7 mouse cellular contexts compared by ENCODE assay signal in the genomic region with DNA sequence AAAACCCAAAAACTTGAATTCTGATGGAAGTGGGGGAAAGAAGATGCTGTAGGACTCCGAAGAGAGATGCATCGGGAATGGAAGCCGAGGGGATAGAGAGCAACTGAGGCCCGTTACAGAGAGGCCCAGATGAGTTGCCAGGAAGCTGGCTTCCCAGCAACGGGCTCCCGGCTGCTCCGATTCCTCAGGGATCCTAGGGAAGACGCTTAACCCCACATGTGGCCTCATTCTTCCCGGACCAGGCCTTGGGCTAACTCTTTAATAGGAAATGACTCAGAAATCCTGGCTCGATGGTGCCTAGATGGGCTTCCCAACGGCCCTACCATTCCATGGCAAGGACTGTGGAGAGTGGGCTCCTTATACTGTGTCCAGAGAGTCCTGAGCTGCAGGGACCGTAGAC. TPM values are rescaled to one million over a fixed set of nuclear protein-coding genes. Genes with fewer than 3 reads are reported as not detected.
DNase-seq lines count a peak whose midpoint lies in the region; ATAC-seq and TF ChIP-seq lines count a peak whose summit lies in the region.

No protein-coding gene starts in this region.

- H3K9ac ChIP-seq in CH12.LX (ENCODE audit: insufficient read depth, low read depth), result peak overlapping the region; percentile 77
- peak overlapping the region; percentile 57 for H3K9ac ChIP-seq in forebrain, embryonic 13.5 days
- H3K9ac ChIP-seq in limb, embryonic 13.5 days, result peak overlapping the region; percentile 74
- peak overlapping the region; percentile 50; the same call in 1 of the 2 replicates for H3K9ac ChIP-seq in stomach, embryonic 14.5 days (replicated peaks; ENCODE audit: low read depth, low read length)

- dilution Hi-C loops in CH12.LX (cut with MboI; ENCODE audit: extremely low pct_ligation_motif_present, extremely low pct_unique_long_range_greater_than_20kb, low sequenced_read_pairs), result no loop called here

- TF ChIP-seq RAD21 in CH12.LX (IDR thresholded peaks at IDR 0.05; ENCODE audit: low read depth, low read length), result no peak

- TF ChIP-seq CTCF in CH12.LX (conservative IDR thresholded peaks at IDR 0.05 in 1 of 2, IDR thresholded peaks at IDR 0.05 in 1 of 2; ENCODE audit: low read depth in 2 of 2, low read length in 2 of 2), result no peak

- no peak overlapping the region for H3K27ac ChIP-seq in CH12.LX (ENCODE audit: insufficient read depth, low read depth)
- H3K27ac ChIP-seq in forebrain, embryonic 13.5 days, result no peak overlapping the region
- peak overlapping the region; percentile 61; the same call in 1 of the 2 replicates for H3K27ac ChIP-seq in limb, embryonic 13.5 days
- H3K27ac ChIP-seq in stomach, embryonic 14.5 days (ENCODE audit: low read length), result peak overlapping the region; percentile 45

- H3K79me2 ChIP-seq in CH12.LX (replicated peaks; ENCODE audit: control insufficient read depth, extremely low read depth, insufficient read depth, poor library complexity, severe bottlenecking), result peaks cover 5% of the 10 kb centered on the region; the same call in 1 of the 2 replicates

- in situ Hi-C loops in CH12.LX (cut with MboI; ENCODE audit: low pct_ligation_motif_present, low pct_unique_long_range_greater_than_20kb, low sequenced_read_pairs), result loop anchor here (5.0 kb wide), 1 partner anchor 35 kb away; the partner anchor contains the start of gene Cdsn

- H3K27me3 ChIP-seq in CH12.LX (replicated peaks), result no peaks in the 10 kb centered on the region
- H3K27me3 ChIP-seq in forebrain, embryonic 13.5 days, result no peaks in the 10 kb centered on the region
- H3K27me3 ChIP-seq in limb, embryonic 13.5 days, result no peaks in the 10 kb centered on the region
- H3K27me3 ChIP-seq in stomach, embryonic 14.5 days (ENCODE audit: control insufficient read depth, insufficient read depth, low read length), result no peaks in the 10 kb centered on the region

- no peak for TF ChIP-seq POLR2A in CH12.LX (IDR thresholded peaks at IDR 0.05; ENCODE audit: low read depth, low read length)

- intact Hi-C loops in left cerebral cortex, postnatal 25 days (cut with DNase I), result loop anchor here (2.0 kb wide), 1 partner anchor 17 kb away; no protein-coding TSS in a partner anchor

- peak overlapping the region; percentile 72 for H3K4me2 ChIP-seq in CH12.LX (ENCODE audit: insufficient read depth, low read depth, poor library complexity, severe bottlenecking)
- H3K4me2 ChIP-seq in forebrain, embryonic 13.5 days, result peak overlapping the region; percentile 72
- H3K4me2 ChIP-seq in limb, embryonic 13.5 days (replicated peaks), result peak overlapping the region; percentile 87
- H3K4me2 ChIP-seq in stomach, embryonic 14.5 days (replicated peaks; ENCODE audit: low read depth, low read length), result peak overlapping the region; percentile 72

- ATAC-seq in forebrain, embryonic 13.5 days, result no peak
- ATAC-seq in limb, embryonic 13.5 days (ENCODE audit: low FRiP score, low read depth), result no peak
- no peak for ATAC-seq in stomach, embryonic 14.5 days (ENCODE audit: insufficient number of reproducible peaks, insufficient read depth, low FRiP score, low read depth)

- DNase-seq in 3T3-L1 (ENCODE audit: low read depth, low spot score) (peak; percentile 78), CH12.LX (ENCODE audit: extremely low read depth) (no peak)
- no peak for DNase-seq in left cerebral cortex, postnatal 25 days (ENCODE audit: low spot score in 2 of 2)
- no peak for DNase-seq in cerebellum, postnatal 25 days

- H3K36me3 ChIP-seq in CH12.LX (replicated peaks in 1 of 2; ENCODE audit: control insufficient read depth in 1 of 2, insufficient read depth in 1 of 2, low read length in 1 of 2), result peaks cover 11 to 51% of the 10 kb centered on the region in 2 experiments
- peaks cover 14% of the 10 kb centered on the region; the same call in 1 of the 2 replicates for H3K36me3 ChIP-seq in forebrain, embryonic 13.5 days (ENCODE audit: poor library complexity, severe bottlenecking)
- peaks cover 28% of the 10 kb centered on the region for H3K36me3 ChIP-seq in limb, embryonic 13.5 days
- H3K36me3 ChIP-seq in stomach, embryonic 14.5 days (ENCODE audit: control insufficient read depth, insufficient read depth, low read length), result no peaks in the 10 kb centered on the region; the same call in 1 of the 2 replicates

- 8% methylated on average over 12 of the region's 12 CpGs for WGBS in forebrain, embryonic 13.5 days
- 8% methylated on average over 12 of the region's 12 CpGs for WGBS in limb, embryonic 13.5 days
- WGBS in stomach, embryonic 14.5 days, result 6% methylated on average over 12 of the region's 12 CpGs

- H3K4me3 ChIP-seq in CH12.LX (replicated peaks in 1 of 3; ENCODE audit: low read depth in 2 of 3, low read length in 2 of 3, poor library complexity in 1 of 3), result peak overlapping the region; percentile 67 to 72 (median 69)
- peak overlapping the region; percentile 59 for H3K4me3 ChIP-seq in forebrain, embryonic 13.5 days
- H3K4me3 ChIP-seq in limb, embryonic 13.5 days, result peak overlapping the region; percentile 63
- peak overlapping the region; percentile 45 for H3K4me3 ChIP-seq in stomach, embryonic 14.5 days (ENCODE audit: low read depth, low read length)

- TF ChIP-seq EP300 in CH12.LX (IDR thresholded peaks at IDR 0.05; ENCODE audit: low read length), result no peak

- no peaks in the 10 kb centered on the region for H3K9me3 ChIP-seq in CH12.LX (replicated peaks; ENCODE audit: low read length)
- H3K9me3 ChIP-seq in forebrain, embryonic 13.5 days (replicated peaks), result no peaks in the 10 kb centered on the region
- no peaks in the 10 kb centered on the region for H3K9me3 ChIP-seq in limb, embryonic 13.5 days
- no peaks in the 10 kb centered on the region for H3K9me3 ChIP-seq in stomach, embryonic 14.5 days (ENCODE audit: control insufficient read depth, low read depth, low read length)

- peaks cover 7 to 41% of the 10 kb centered on the region in 2 experiments; a peak in 3 of 4 replicates for H3K4me1 ChIP-seq in CH12.LX (ENCODE audit: control insufficient read depth in 1 of 2, insufficient read depth in 2 of 2)
- peaks cover 36% of the 10 kb centered on the region for H3K4me1 ChIP-seq in forebrain, embryonic 13.5 days
- H3K4me1 ChIP-seq in limb, embryonic 13.5 days, result peaks cover 35% of the 10 kb centered on the region
- H3K4me1 ChIP-seq in stomach, embryonic 14.5 days (ENCODE audit: control insufficient read depth, insufficient read depth, low read length), result peaks cover 30% of the 10 kb centered on the region

TF ChIP-seq in CH12.LX, 34 proteins besides CTCF, POLR2A, EP300 and RAD21 (continues in another document):
- TF ChIP-seq ETS1 (conservative IDR thresholded peaks at IDR 0.05; ENCODE audit: low read depth, low read length) (no peak), CHD1 (IDR thresholded peaks at IDR 0.05; ENCODE audit: low read depth, low read length) (no peak), USF2 (conservative IDR thresholded peaks at IDR 0.05; ENCODE audit: low read depth, low read length) (no peak), MAX (IDR thresholded peaks at IDR 0.05; ENCODE audit: low read length) (no peak), MXI1 (IDR thresholded peaks at IDR 0.05; ENCODE audit: low read depth, low read length) (no peak), MAZ (IDR thresholded peaks at IDR 0.05; ENCODE audit: low read depth, low read length) (no peak)

RNA-seq across cellular contexts. Expression of gene Cchcr1, which starts 0.6 kb away (rescaled TPM):
- total RNA-seq in CH12.LX (2012; rRNA removed), result 11.5 and 13.0 TPM in 2 replicates
- total RNA-seq in CH12.LX (2014; rRNA removed), result 5.2 and 8.0 TPM in 2 replicates
- 11.3 and 12.7 TPM in 2 replicates for polyA plus RNA-seq in CH12.LX (2012; ENCODE audit: insufficient read length, low read depth)
- 11.7 and 13.8 TPM in 2 replicates for polyA plus RNA-seq in forebrain, embryonic 13.5 days (2015; fragmentation: Nextera tagmentation; extraction: Ambion mirVana)
- polyA plus RNA-seq in limb, embryonic 13.5 days (2015; fragmentation: Nextera tagmentation; extraction: Ambion mirVana), result 20.9 and 22.1 TPM in 2 replicates
- polyA plus RNA-seq in stomach, embryonic 14.5 days (2014; fragmentation: Nextera tagmentation; extraction: Ambion mirVana), result 16.7 and 19.0 TPM in 2 replicates
- 10 to 100 TPM; 10.0 to 11.9 TPM for total RNA-seq in left cerebral cortex, postnatal 25 days (2021)

RNA-seq across cellular contexts. Expression of gene Tcf19, which starts 0.9 kb away (rescaled TPM):
- total RNA-seq in CH12.LX (2012; rRNA removed) (37.7 and 46.0 TPM in 2 replicates), CH12.LX (2014; rRNA removed) (35.3 and 38.4 TPM in 2 replicates)
- polyA plus RNA-seq in CH12.LX (2012; ENCODE audit: insufficient read length, low read depth), result 25.3 and 29.7 TPM in 2 replicates
- 54.4 and 55.5 TPM in 2 replicates for polyA plus RNA-seq in forebrain, embryonic 13.5 days (2015; fragmentation: Nextera tagmentation; extraction: Ambion mirVana)
- polyA plus RNA-seq in limb, embryonic 13.5 days (2015; fragmentation: Nextera tagmentation; extraction: Ambion mirVana), result 68.6 and 70.6 TPM in 2 replicates
- 87.4 and 90.1 TPM in 2 replicates for polyA plus RNA-seq in stomach, embryonic 14.5 days (2014; fragmentation: Nextera tagmentation; extraction: Ambion mirVana)
- 10 to 100 TPM in 1 of 2 experiments, 1 to 10 TPM in 1; 9.5 to 10.3 TPM for total RNA-seq in left cerebral cortex, postnatal 25 days (2021)

RNA-seq across cellular contexts. Expression of gene Pou5f1, which starts 11.7 kb away (rescaled TPM):
- 0.13 and 0.17 TPM in 2 replicates for total RNA-seq in CH12.LX (2012; rRNA removed)
- total RNA-seq in CH12.LX (2014; rRNA removed), result not detected in 2 replicates
- polyA plus RNA-seq in CH12.LX (2012; ENCODE audit: insufficient read length, low read depth), result 0.38 TPM in 1 of 2 replicates, not detected in the other
- polyA plus RNA-seq in forebrain, embryonic 13.5 days (2015; fragmentation: Nextera tagmentation; extraction: Ambion mirVana), result not detected in 2 replicates
- 0.23 TPM in 1 of 2 replicates, not detected in the other for polyA plus RNA-seq in limb, embryonic 13.5 days (2015; fragmentation: Nextera tagmentation; extraction: Ambion mirVana)
- polyA plus RNA-seq in stomach, embryonic 14.5 days (2014; fragmentation: Nextera tagmentation; extraction: Ambion mirVana), result 0.17 TPM in 1 of 2 replicates, not detected in the other
- not detected for total RNA-seq in left cerebral cortex, postnatal 25 days (2021)

RNA-seq across cellular contexts. Expression of gene Psors1c2, which starts 15.5 kb away (rescaled TPM):
- not detected in 2 replicates for total RNA-seq in CH12.LX (2012; rRNA removed)
- not detected in 2 replicates for total RNA-seq in CH12.LX (2014; rRNA removed)
- 0.27 and 0.59 TPM in 2 replicates for polyA plus RNA-seq in CH12.LX (2012; ENCODE audit: insufficient read length, low read depth)
- polyA plus RNA-seq in forebrain, embryonic 13.5 days (2015; fragmentation: Nextera tagmentation; extraction: Ambion mirVana), result 1.4 and 2.1 TPM in 2 replicates
- polyA plus RNA-seq in limb, embryonic 13.5 days (2015; fragmentation: Nextera tagmentation; extraction: Ambion mirVana), result 1.9 TPM in 2 replicates
- polyA plus RNA-seq in stomach, embryonic 14.5 days (2014; fragmentation: Nextera tagmentation; extraction: Ambion mirVana), result 0.81 and 1.1 TPM in 2 replicates
- total RNA-seq in left cerebral cortex, postnatal 25 days (2021), result under 1 TPM; 0.60 to 0.82 TPM

RNA-seq across cellular contexts. Expression of gene Cdsn, which starts 34.4 kb away (rescaled TPM):
- total RNA-seq in CH12.LX (2012; rRNA removed), result 0.46 and 0.76 TPM in 2 replicates
- total RNA-seq in CH12.LX (2014; rRNA removed), result 0.08 and 0.17 TPM in 2 replicates
- 1.3 and 1.4 TPM in 2 replicates for polyA plus RNA-seq in CH12.LX (2012; ENCODE audit: insufficient read length, low read depth)
- not detected in 2 replicates for polyA plus RNA-seq in forebrain, embryonic 13.5 days (2015; fragmentation: Nextera tagmentation; extraction: Ambion mirVana)
- polyA plus RNA-seq in limb, embryonic 13.5 days (2015; fragmentation: Nextera tagmentation; extraction: Ambion mirVana), result 0.06 and 0.11 TPM in 2 replicates
- 0.17 TPM in 1 of 2 replicates, not detected in the other for polyA plus RNA-seq in stomach, embryonic 14.5 days (2014; fragmentation: Nextera tagmentation; extraction: Ambion mirVana)
- 1 to 10 TPM; 1.1 to 1.3 TPM for total RNA-seq in left cerebral cortex, postnatal 25 days (2021)

Comparison
In these comparisons a context has a peak if more than half of its experiments do, and no peak if none do; other contexts are left out.
1. H3K27ac ChIP-seq: peak in limb, embryonic 13.5 days (single experiment) and stomach, embryonic 14.5 days (single experiment); none in CH12.LX (single experiment) and forebrain, embryonic 13.5 days (single experiment).
2. Peak in every context shown above with its lines, with median percentiles within 50 percentile points of each other: H3K4me2 ChIP-seq, H3K4me3 ChIP-seq and H3K9ac ChIP-seq.